Mouse (Mus musculus): Measurements from ENCODE around the gene Dmrtb1.

- TF ChIP-seq CTCF (IDR thresholded peaks at IDR 0.05; ENCODE audit: low read depth, low read length) (no peak), POLR2A (IDR thresholded peaks at IDR 0.05; ENCODE audit: extremely low read depth, insufficient read depth, low read length) (no peak)
These were observed 9.7 kb downstream of the Dmrtb1 start for GRCm38 (mm10) chr4:107674322-107674644.

Measured in liver, adult 2 months (tissue).